Mouse (Mus musculus): ENCODE measurements around the gene Serp2. TPM values are rescaled to one million over a fixed set of nuclear protein-coding genes. Genes with fewer than 3 reads are reported as not detected.

The Serp2 gene
- total and polyA plus RNA-seq, 2 experiments from 2014 or later, result 2.3 to 7.2 TPM

DNA sequence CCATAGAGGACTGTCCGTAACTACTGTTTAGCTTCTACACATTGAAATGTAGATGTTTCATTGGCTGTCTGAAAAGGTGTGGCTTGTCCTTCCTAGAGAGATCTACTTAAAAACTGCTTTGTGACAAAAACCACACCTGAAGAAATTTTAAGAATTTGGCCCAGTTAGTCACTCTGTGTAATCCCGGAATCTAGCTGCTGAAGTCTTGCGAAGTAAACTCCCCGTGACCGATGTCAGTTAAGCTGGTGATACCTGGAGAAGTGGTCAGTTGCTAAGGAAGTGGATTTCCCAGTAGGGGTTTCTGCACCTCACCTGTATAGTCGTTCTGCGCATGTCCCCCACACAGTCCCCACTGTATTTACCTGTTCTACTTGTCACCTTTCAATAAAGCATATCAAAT lies 49.3 kb downstream of the Serp2 start:
- 82% methylated on average over 7 of the region's 7 CpGs for WGBS
- Histone ChIP-seq H3K9ac (replicated peaks; ENCODE audit: low read depth, low read length) (no peak overlapping the region), H3K4me2 (ENCODE audit: low read depth, low read length) (peak overlapping the region; percentile 74; the same call in 1 of the 2 replicates), H3K36me3 (replicated peaks; ENCODE audit: control insufficient read depth, insufficient read depth, low read length) (peaks cover 20% of the 10 kb centered on the region), H3K27ac (ENCODE audit: low read depth) (no peak overlapping the region), H3K4me3 (ENCODE audit: low read depth, low read length) (peak overlapping the region; percentile 73; the same call in 1 of the 2 replicates), H3K27me3 (ENCODE audit: control insufficient read depth, insufficient read depth, low read length) (no peaks in the 10 kb centered on the region), H3K9me3 (replicated peaks; ENCODE audit: control insufficient read depth, low read length) (no peaks in the 10 kb centered on the region), H3K4me1 (ENCODE audit: control insufficient read depth, insufficient read depth) (peaks cover 14% of the 10 kb centered on the region; the same call in 1 of the 2 replicates)
- no peak for ATAC-seq (ENCODE audit: insufficient read depth, low read depth)
- DNase-seq (ENCODE audit: low spot score), result no peak
- no peak for TF ChIP-seq EP300 (IDR thresholded peaks at IDR 0.05; ENCODE audit: low read depth)
- no peak for TF ChIP-seq CTCF (IDR thresholded peaks at IDR 0.05; ENCODE audit: low read depth)

DNA sequence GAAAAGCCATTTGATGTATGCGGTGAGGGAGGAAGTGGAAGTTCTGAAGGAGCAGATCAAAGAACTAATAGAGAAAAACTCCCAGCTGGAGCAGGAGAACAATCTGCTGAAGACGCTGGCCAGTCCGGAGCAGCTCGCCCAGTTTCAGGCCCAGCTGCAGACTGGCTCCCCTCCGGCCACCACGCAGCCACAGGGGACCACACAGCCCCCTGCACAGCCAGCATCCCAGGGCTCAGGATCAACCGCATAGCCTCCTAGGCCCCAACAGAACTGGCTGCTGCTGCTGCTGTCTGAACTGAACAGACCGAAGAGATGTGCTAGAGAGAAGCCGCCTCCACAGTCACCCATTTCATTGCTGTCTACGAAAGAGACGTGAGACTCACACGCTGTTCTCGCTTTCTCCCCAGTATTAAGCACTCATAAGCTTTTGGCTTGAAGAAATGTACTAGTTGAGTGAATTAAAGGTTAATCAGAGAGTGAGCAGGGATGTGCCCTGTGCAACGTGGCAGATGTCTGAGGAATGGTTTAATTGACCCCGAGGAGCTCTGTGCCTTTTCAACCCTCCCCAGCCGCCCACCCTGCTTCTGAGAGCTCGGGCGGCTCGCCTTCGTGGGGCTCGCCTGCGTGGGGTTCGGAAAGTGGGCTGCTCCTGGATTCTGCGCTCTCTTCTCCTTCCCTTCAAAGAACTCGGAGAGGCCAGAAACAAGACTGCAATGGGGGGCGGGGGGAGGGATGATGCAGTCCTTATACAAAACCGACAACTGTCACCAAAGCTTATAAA lies 50.1 kb downstream of the Serp2 start:
- peaks cover 14% of the 10 kb centered on the region; the same call in 1 of the 2 replicates for H3K4me1 ChIP-seq (ENCODE audit: control insufficient read depth, insufficient read depth)
- H3K4me3 ChIP-seq (ENCODE audit: low read depth, low read length), result peak overlapping the region; percentile 73
- H3K36me3 ChIP-seq (replicated peaks; ENCODE audit: control insufficient read depth, insufficient read depth, low read length), result peaks cover 20% of the 10 kb centered on the region
- 45% methylated on average over 27 of the region's 27 CpGs for WGBS
- no peak for TF ChIP-seq CTCF (IDR thresholded peaks at IDR 0.05; ENCODE audit: low read depth)
- no peak for TF ChIP-seq EP300 (IDR thresholded peaks at IDR 0.05; ENCODE audit: low read depth)
- ATAC-seq (ENCODE audit: insufficient read depth, low read depth) (no peak), DNase-seq (ENCODE audit: low spot score) (peak; percentile 17)
- H3K4me2 ChIP-seq (ENCODE audit: low read depth, low read length), result peak overlapping the region; percentile 74
- peak overlapping the region; percentile 99 for H3K27ac ChIP-seq (ENCODE audit: low read depth)
- H3K9me3 ChIP-seq (replicated peaks; ENCODE audit: control insufficient read depth, low read length), result no peaks in the 10 kb centered on the region
- peak overlapping the region; percentile 53 for H3K9ac ChIP-seq (replicated peaks; ENCODE audit: low read depth, low read length)
- H3K27me3 ChIP-seq (ENCODE audit: control insufficient read depth, insufficient read depth, low read length), result no peaks in the 10 kb centered on the region

DNA sequence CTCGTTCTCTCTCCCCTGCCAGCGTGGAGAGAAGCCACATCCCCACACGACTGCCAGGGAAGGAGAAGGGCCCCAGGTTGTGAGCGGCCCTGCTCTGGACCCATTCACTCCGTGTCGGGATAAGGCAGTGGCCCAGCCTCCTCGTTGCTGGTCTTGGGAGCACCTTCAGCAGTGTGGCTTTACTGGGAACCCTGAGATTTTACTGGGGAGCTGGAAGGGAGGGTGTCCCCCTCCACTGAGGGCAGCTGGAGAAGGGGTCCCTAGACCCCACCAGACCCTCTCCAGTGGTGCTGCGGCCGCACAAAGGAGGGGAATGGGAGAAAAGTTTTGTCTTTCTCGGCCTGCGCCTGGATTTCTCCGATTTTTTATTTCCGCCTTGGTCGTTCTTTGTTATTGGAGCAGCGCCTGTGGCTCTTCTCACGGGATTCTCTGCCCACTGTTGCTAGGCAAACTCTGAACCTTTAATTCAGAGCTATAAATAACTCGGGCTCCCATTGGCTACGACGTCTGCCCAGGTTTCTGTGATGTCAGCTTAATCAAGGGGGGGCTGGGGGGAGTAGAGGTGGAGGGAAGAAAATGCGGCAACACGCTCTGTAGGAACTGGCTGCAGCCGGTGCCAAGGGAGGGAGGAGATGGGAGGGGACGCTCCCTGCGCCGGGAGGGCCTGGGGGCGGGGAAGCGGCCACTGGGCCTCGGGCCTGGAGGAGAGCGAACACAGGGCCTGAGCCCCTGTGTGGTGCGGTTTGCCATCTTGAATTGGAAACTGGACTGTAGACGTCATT lies 51.1 kb downstream of the Serp2 start:
- H3K4me1 ChIP-seq (ENCODE audit: control insufficient read depth, insufficient read depth), result peaks cover 14% of the 10 kb centered on the region; the same call in 1 of the 2 replicates
- TF ChIP-seq EP300 (IDR thresholded peaks at IDR 0.05; ENCODE audit: low read depth), result peak; percentile 91
- TF ChIP-seq CTCF (IDR thresholded peaks at IDR 0.05; ENCODE audit: low read depth), result no peak
- H3K9ac ChIP-seq (replicated peaks; ENCODE audit: low read depth, low read length), result peak overlapping the region; percentile 90
- peaks cover 20% of the 10 kb centered on the region for H3K36me3 ChIP-seq (replicated peaks; ENCODE audit: control insufficient read depth, insufficient read depth, low read length)
- H3K4me2 ChIP-seq (ENCODE audit: low read depth, low read length), result peak overlapping the region; percentile 74
- no peaks in the 10 kb centered on the region for H3K9me3 ChIP-seq (replicated peaks; ENCODE audit: control insufficient read depth, low read length)
- H3K27ac ChIP-seq (ENCODE audit: low read depth), result peak overlapping the region; percentile 99
- H3K27me3 ChIP-seq (ENCODE audit: control insufficient read depth, insufficient read depth, low read length), result no peaks in the 10 kb centered on the region
- under 1% methylated on average over 31 of the region's 31 CpGs for WGBS
- peak; percentile 99 for DNase-seq (ENCODE audit: low spot score)
- peak; percentile 85 for ATAC-seq (ENCODE audit: insufficient read depth, low read depth)
- peak overlapping the region; percentile 73 for H3K4me3 ChIP-seq (ENCODE audit: low read depth, low read length)

DNA sequence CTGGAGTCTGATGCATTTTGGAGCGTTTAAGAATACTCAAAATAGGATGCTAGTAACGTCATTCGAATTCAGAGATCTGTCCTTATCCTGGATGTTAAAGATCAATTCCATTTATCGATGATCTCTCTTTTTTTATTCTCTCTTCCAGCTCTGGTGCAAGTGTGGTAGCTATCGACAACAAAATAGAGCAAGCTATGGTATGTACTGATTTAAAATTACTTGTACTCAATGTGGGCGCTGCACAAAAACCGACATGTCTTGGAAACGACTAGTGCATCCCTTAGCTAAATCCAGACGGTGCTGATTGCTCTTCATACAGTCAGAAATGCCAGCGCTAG lies 51.6 kb downstream of the Serp2 start:
- no peak for TF ChIP-seq EP300 (IDR thresholded peaks at IDR 0.05; ENCODE audit: low read depth)
- TF ChIP-seq CTCF (IDR thresholded peaks at IDR 0.05; ENCODE audit: low read depth), result no peak
- Histone ChIP-seq H3K27ac (ENCODE audit: low read depth) (peak overlapping the region; percentile 99), H3K9me3 (replicated peaks; ENCODE audit: control insufficient read depth, low read length) (no peaks in the 10 kb centered on the region), H3K4me2 (ENCODE audit: low read depth, low read length) (peak overlapping the region; percentile 74), H3K4me1 (ENCODE audit: control insufficient read depth, insufficient read depth) (peaks cover 14% of the 10 kb centered on the region; the same call in 1 of the 2 replicates), H3K9ac (replicated peaks; ENCODE audit: low read depth, low read length) (peak overlapping the region; percentile 90), H3K36me3 (replicated peaks; ENCODE audit: control insufficient read depth, insufficient read depth, low read length) (peaks cover 20% of the 10 kb centered on the region), H3K27me3 (ENCODE audit: control insufficient read depth, insufficient read depth, low read length) (no peaks in the 10 kb centered on the region), H3K4me3 (ENCODE audit: low read depth, low read length) (peak overlapping the region; percentile 73)
- WGBS, result under 1% methylated on average over 10 of the region's 10 CpGs
- DNase-seq (ENCODE audit: low spot score), result no peak
- no peak for ATAC-seq (ENCODE audit: insufficient read depth, low read depth)

DNA sequence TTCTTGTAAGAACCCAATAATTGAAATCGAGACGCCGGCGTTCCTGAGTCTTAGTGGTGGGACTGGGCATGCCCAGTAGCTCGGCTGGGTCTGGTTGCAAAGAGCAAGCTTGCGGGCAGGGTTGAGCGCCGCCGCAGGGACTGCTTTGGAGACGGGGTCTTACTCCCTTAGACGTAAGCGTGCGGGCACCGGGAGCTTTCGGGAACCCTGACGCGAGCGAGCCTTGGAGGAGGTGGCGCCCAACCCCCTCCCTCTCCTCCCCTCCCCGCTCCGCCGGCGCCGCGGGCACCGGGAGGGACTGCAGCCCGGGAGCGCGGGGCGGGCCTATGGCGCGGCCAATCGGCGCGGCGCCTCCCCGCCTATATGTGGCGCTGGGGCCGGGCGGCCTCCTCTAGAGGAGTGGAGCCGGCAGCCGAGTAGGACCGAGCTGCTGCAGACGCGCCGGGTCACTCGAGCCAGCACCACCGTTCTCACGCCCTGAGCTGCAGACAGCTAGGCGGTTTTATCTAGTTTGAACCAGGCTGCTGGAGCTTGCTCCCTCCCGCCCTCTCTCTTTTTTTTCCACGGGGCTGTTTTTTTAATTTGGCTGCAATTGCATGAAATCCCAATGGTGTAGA lies 52.5 kb downstream of the Serp2 start:
- DNase-seq (ENCODE audit: low spot score), result peak; percentile 96
- Histone ChIP-seq H3K4me2 (ENCODE audit: low read depth, low read length) (peak overlapping the region; percentile 74), H3K4me3 (ENCODE audit: low read depth, low read length) (peak overlapping the region; percentile 73), H3K27me3 (ENCODE audit: control insufficient read depth, insufficient read depth, low read length) (no peaks in the 10 kb centered on the region), H3K36me3 (replicated peaks; ENCODE audit: control insufficient read depth, insufficient read depth, low read length) (peaks cover 20% of the 10 kb centered on the region), H3K4me1 (ENCODE audit: control insufficient read depth, insufficient read depth) (peaks cover 14% of the 10 kb centered on the region; the same call in 1 of the 2 replicates), H3K9me3 (replicated peaks; ENCODE audit: control insufficient read depth, low read length) (no peaks in the 10 kb centered on the region), H3K9ac (replicated peaks; ENCODE audit: low read depth, low read length) (peak overlapping the region; percentile 90), H3K27ac (ENCODE audit: low read depth) (peak overlapping the region; percentile 99)
- TF ChIP-seq EP300 (IDR thresholded peaks at IDR 0.05; ENCODE audit: low read depth), result peak; percentile 92
- TF ChIP-seq CTCF (IDR thresholded peaks at IDR 0.05; ENCODE audit: low read depth), result no peak; the same call in 1 of the 2 replicates
- 1% methylated on average over 44 of the region's 52 CpGs for WGBS
- peak; percentile 90 for ATAC-seq (ENCODE audit: insufficient read depth, low read depth)

Measured in heart, postnatal 0 days (tissue).